ENCODE assay signal across 8 mouse cellular contexts in genomic region chr5:125283748-125284640, GRCm38 (mm10). TPM values are rescaled to one million over a fixed set of nuclear protein-coding genes. Genes with fewer than 3 reads are reported as not detected.
DNase-seq lines count a peak whose midpoint lies in the region; ATAC-seq and TF ChIP-seq lines count a peak whose summit lies in the region.

No protein-coding gene starts in this region.

- no peak for TF ChIP-seq POLR2A in kidney, adult 2 months (IDR thresholded peaks at IDR 0.05; ENCODE audit: low read depth, low read length)
- no peak for TF ChIP-seq POLR2A in olfactory bulb, adult 2 months (IDR thresholded peaks at IDR 0.05; ENCODE audit: insufficient read depth, low read depth, low read length)

- H3K27ac ChIP-seq in kidney, adult 2 months (ENCODE audit: insufficient read depth, low read depth, low read length) = no peak overlapping the region
- H3K27ac ChIP-seq in liver, embryonic 12.5 days = no peak overlapping the region
- H3K27ac ChIP-seq in olfactory bulb, adult 2 months (ENCODE audit: insufficient read depth, low read depth, low read length) = no peak overlapping the region

- H3K27me3 ChIP-seq in kidney, adult 2 months (replicated peaks; ENCODE audit: control insufficient read depth, insufficient read depth, low read length) = no peaks in the 10 kb centered on the region
- H3K27me3 ChIP-seq in liver, embryonic 12.5 days (replicated peaks) = no peaks in the 10 kb centered on the region

- H3K4me2 ChIP-seq in liver, embryonic 12.5 days = peak overlapping the region; percentile 34; the same call in 1 of the 2 replicates

- DNase-seq in adrenal gland, adult (ENCODE audit: inconsistent age in 2 of 2, low spot score in 1 of 2) = peak; percentile 48 to 52
- no peak for DNase-seq in adrenal gland, adult 8-10 months
- peak; percentile 63 for DNase-seq in cerebellum, adult 9-10 months
- DNase-seq in gastrocnemius, postnatal 14 days = peak; percentile 58
- peak; percentile 64 for DNase-seq in kidney, adult 2 months

- H3K4me1 ChIP-seq in kidney, adult 2 months (ENCODE audit: control insufficient read depth, insufficient read depth, low read length) = no peaks in the 10 kb centered on the region; the same call in 1 of the 2 replicates
- peaks cover 3% of the 10 kb centered on the region; the same call in 1 of the 2 replicates for H3K4me1 ChIP-seq in liver, embryonic 12.5 days
- H3K4me1 ChIP-seq in olfactory bulb, adult 2 months (ENCODE audit: control insufficient read depth, insufficient read depth, low read length) = peaks cover 20% of the 10 kb centered on the region

- WGBS in kidney, adult 2 months = 28% methylated on average over 35 of the region's 35 CpGs
- WGBS in liver, embryonic 12.5 days (ENCODE audit: insufficient replicate concordance) = 65% methylated on average over 35 of the region's 35 CpGs
- WGBS in olfactory bulb, adult 2 months = 20% methylated on average over 35 of the region's 35 CpGs

- no peaks in the 10 kb centered on the region for H3K9me3 ChIP-seq in liver, embryonic 12.5 days (replicated peaks)

- no peak for ATAC-seq in liver, embryonic 12.5 days
- ATAC-seq in granulocyte monocyte progenitor cell, adult 5-6 weeks (replicated peaks; ENCODE audit: poor library complexity, severe bottlenecking) = no peak

- no peak overlapping the region for H3K9ac ChIP-seq in liver, embryonic 12.5 days

- intact Hi-C loops in gastrocnemius, postnatal 14 days (cut with DNase I; ENCODE audit: low total_unique reads) = no loop called here

- no peak for TF ChIP-seq CTCF in kidney, adult 2 months (conservative IDR thresholded peaks at IDR 0.05; ENCODE audit: insufficient read depth, insufficient read length, low read depth, low read length)
- TF ChIP-seq CTCF in olfactory bulb, adult 2 months (IDR thresholded peaks at IDR 0.05; ENCODE audit: insufficient read depth, low read depth, low read length) = no peak

- H3K36me3 ChIP-seq in kidney, adult 2 months (ENCODE audit: control insufficient read depth, insufficient read depth, low read length) = no peaks in the 10 kb centered on the region
- peaks cover 78% of the 10 kb centered on the region for H3K36me3 ChIP-seq in liver, embryonic 12.5 days

- peak overlapping the region; percentile 18; the same call in 1 of the 2 replicates for H3K4me3 ChIP-seq in kidney, adult 2 months (ENCODE audit: insufficient read depth, low read depth, low read length)
- 0 out of 2 replicates have a peak overlapping the region, but pooled peaks have one; percentile 3 for H3K4me3 ChIP-seq in liver, embryonic 12.5 days
- H3K4me3 ChIP-seq in olfactory bulb, adult 2 months (ENCODE audit: insufficient read depth, low read depth, low read length) = peak overlapping the region; percentile 34

RNA-seq across cellular contexts. Expression of gene Scarb1, which starts 56.9 kb away (rescaled TPM):
- total RNA-seq in adrenal gland, adult 8-10 months (2022) = 1,000 to 10,000 TPM; 1,640 to 3,396 (median 2,408) TPM
- 10 to 100 TPM; 55.0 to 80.1 TPM for total RNA-seq in gastrocnemius, postnatal 14 days (2021)
- 35.5 and 42.8 TPM in 2 replicates for polyA plus RNA-seq in kidney, adult 2 months (2012; rRNA removed)
- 87.1 and 88.8 TPM in 2 replicates for polyA plus RNA-seq in liver, embryonic 12.5 days (2016; fragmentation: Nextera tagmentation; extraction: Ambion mirVana)
- not detected in 2 replicates for polyA plus RNA-seq in olfactory bulb, adult 2 months (2012; ENCODE audit: insufficient read depth, insufficient read length, low replicate concordance, missing spikeins)
- total RNA-seq in granulocyte monocyte progenitor cell, adult 5-6 weeks (2014; fragmentation: Nextera tagmentation) = 80.2 and 145 TPM in 2 replicates
- total RNA-seq in granulocyte monocyte progenitor cell, adult 5-6 weeks (2017) = 49.0 and 53.9 TPM in 2 replicates

Comparison
In these comparisons a context has a peak if more than half of its experiments do, and no peak if none do; other contexts are left out.
1. RNA of gene Scarb1, which starts 56.9 kb away (total RNA-seq): 1,640 to 3,396 TPM in adrenal gland, adult 8-10 months; 49.0 to 145 TPM in granulocyte monocyte progenitor cell, adult 5-6 weeks and 55.0 to 80.1 TPM in gastrocnemius, postnatal 14 days; every median in the first group is over 10 times any median in the second.
2. Peak in every context shown above with its lines, with median percentiles within 50 percentile points of each other: H3K4me3 ChIP-seq.